Mouse (Mus musculus) MEL (cell line): ENCODE measurements around the gene Fgfr2. TPM values are rescaled to one million over a fixed set of nuclear protein-coding genes. Genes with fewer than 3 reads are reported as not detected.

Experiments
- DNase-seq: peaks from one replicate; pipeline ENCODE4 v3.0.0; 2011; ENCODE audit warnings: low read depth, low spot score
- H3K27ac ChIP-seq: 2 replicates; pipeline ENCODE4 v1.5.1; 2012; ENCODE audit warnings: low read depth, mild to moderate bottlenecking, control low read depth, low read length, moderate library complexity; ENCODE audit not compliant: control insufficient read depth
- H3K27me3 ChIP-seq, 2 experiments: fragments of 150-350 bp in 1 of 2; sonication (generic) in 1 of 2; 2 replicates each; pipeline ENCODE4 v1.6.1; 2012; ENCODE audit warnings: low read length in 2 of 2, mild to moderate bottlenecking in 2 of 2, improper control_type of control experiment in 1 of 2, moderate library complexity in 1 of 2; ENCODE audit not compliant: insufficient read depth in 2 of 2, control insufficient read depth in 1 of 2
- H3K36me3 ChIP-seq, 2 experiments: 2 replicates each; pipeline ENCODE4 v1.6.1; 2012 to 2014; ENCODE audit warnings: low read length in 2 of 2, improper control_type of control experiment in 1 of 2, inconsistent platforms in 1 of 2, mild to moderate bottlenecking in 1 of 2; ENCODE audit not compliant: insufficient read depth in 2 of 2, control insufficient read depth in 1 of 2
- H3K4me1 ChIP-seq, 2 experiments: fragments of 150-350 bp in 1 of 2; sonication (generic) in 1 of 2; 2 replicates each; pipeline ENCODE4 v1.6.1; 2012; ENCODE audit warnings: low read length in 2 of 2, improper control_type of control experiment in 1 of 2, mild to moderate bottlenecking in 1 of 2; ENCODE audit not compliant: insufficient read depth in 2 of 2, control insufficient read depth in 1 of 2
- H3K4me3 ChIP-seq, 2 experiments: fragments of 150-350 bp in 1 of 2; sonication (generic) in 1 of 2; 2 replicates each; pipeline ENCODE4 v1.5.1; 2012; ENCODE audit warnings: low read depth in 2 of 2, low read length in 2 of 2, mild to moderate bottlenecking in 2 of 2, moderate library complexity in 2 of 2, control low read depth in 1 of 2, improper control_type of control experiment in 1 of 2; ENCODE audit not compliant: control insufficient read depth in 1 of 2, insufficient read depth in 1 of 2
- H3K79me2 ChIP-seq: 2 replicates; pipeline ENCODE4 v1.6.1; 2012; ENCODE audit warnings: mild to moderate bottlenecking, low read length, moderate library complexity; ENCODE audit not compliant: control insufficient read depth, poor library complexity, insufficient read depth
- H3K9ac ChIP-seq: 2 replicates; pipeline ENCODE4 v1.6.1; 2012; ENCODE audit warnings: low read depth, mild to moderate bottlenecking, control low read depth, low read length, moderate library complexity; ENCODE audit not compliant: control insufficient read depth, poor library complexity, severe bottlenecking
- H3K9me3 ChIP-seq: fragments of 150-350 bp; sonication (generic); replicated peaks from 2 replicates; pipeline ENCODE4 v1.6.1; 2012; ENCODE audit warnings: mild to moderate bottlenecking, low read length, improper control_type of control experiment, moderate library complexity; ENCODE audit not compliant: insufficient read depth
- BHLHE40 ChIP-seq: IDR thresholded peaks from 2 replicates; pipeline ENCODE4 v1.6.1; 2012; ENCODE audit warnings: low read depth, mild to moderate bottlenecking, inconsistent platforms, low read length, improper control_type of control experiment, borderline replicate concordance
- CHD1 ChIP-seq: IDR thresholded peaks from 2 replicates; pipeline ENCODE4 v1.6.1; 2012; ENCODE audit warnings: low read depth, mild to moderate bottlenecking, inconsistent platforms, low read length, improper control_type of control experiment
- CTCF ChIP-seq, 3 experiments: IDR thresholded peaks in 2 of 3; conservative IDR thresholded peaks in 1 of 3; 2 replicates each; pipeline ENCODE4 v1.5.1; 2011 to 2012; ENCODE audit warnings: low read length in 3 of 3, low read depth in 2 of 3, mild to moderate bottlenecking in 2 of 3, improper control_type of control experiment in 1 of 3, inconsistent platforms in 1 of 3, mixed read lengths in 1 of 3, moderate library complexity in 1 of 3; ENCODE audit not compliant: control insufficient read depth in 1 of 3, insufficient read depth in 1 of 3, poor library complexity in 1 of 3, severe bottlenecking in 1 of 3
- E2F4 ChIP-seq: IDR thresholded peaks from 2 replicates; pipeline ENCODE4 v1.6.1; 2011; ENCODE audit warnings: low read depth, low read length, improper control_type of control experiment, borderline replicate concordance
- ELF1 ChIP-seq: IDR thresholded peaks from 2 replicates; pipeline ENCODE4 v1.6.1; 2014; ENCODE audit warnings: low read depth, mild to moderate bottlenecking, inconsistent platforms, low read length, improper control_type of control experiment, moderate library complexity
- EP300 ChIP-seq, 2 experiments: IDR thresholded peaks; 2 replicates each; pipeline ENCODE4 v1.6.1; 2011; ENCODE audit warnings: improper control_type of control experiment in 2 of 2, low read length in 2 of 2, low read depth in 1 of 2, mild to moderate bottlenecking in 1 of 2
- GATA1 ChIP-seq: IDR thresholded peaks from 2 replicates; pipeline ENCODE4 v1.6.1; 2011; ENCODE audit warnings: low read depth, low read length, improper control_type of control experiment
- HCFC1 ChIP-seq: IDR thresholded peaks from 2 replicates; pipeline ENCODE4 v1.6.1; 2012; ENCODE audit warnings: low read depth, mild to moderate bottlenecking, inconsistent platforms, low read length, improper control_type of control experiment, moderate library complexity
- JUND ChIP-seq: IDR thresholded peaks from 2 replicates; pipeline ENCODE4 v1.6.1; 2011; ENCODE audit warnings: low read depth, mild to moderate bottlenecking, improper control_type of control experiment, low read length
- KAT2A ChIP-seq: conservative IDR thresholded peaks from 2 replicates; pipeline ENCODE4 v1.6.1; 2012; ENCODE audit warnings: low read depth, low read length, improper control_type of control experiment, inconsistent platforms
- MAFK ChIP-seq: IDR thresholded peaks from 2 replicates; pipeline ENCODE4 v1.6.1; 2011; ENCODE audit warnings: low read depth, mild to moderate bottlenecking, low read length, improper control_type of control experiment, borderline replicate concordance
- MAX ChIP-seq: IDR thresholded peaks from 2 replicates; pipeline ENCODE4 v1.6.1; 2011; ENCODE audit warnings: low read length, improper control_type of control experiment
- MAZ ChIP-seq: IDR thresholded peaks from 2 replicates; pipeline ENCODE4 v1.6.1; 2012; ENCODE audit warnings: low read depth, mild to moderate bottlenecking, inconsistent platforms, low read length, improper control_type of control experiment
- MEF2A ChIP-seq: IDR thresholded peaks from 2 replicates; pipeline ENCODE4 v1.6.1; 2014; ENCODE audit warnings: low read depth, mild to moderate bottlenecking, inconsistent platforms, low read length, improper control_type of control experiment; ENCODE audit not compliant: poor library complexity, insufficient replicate concordance, severe bottlenecking; ENCODE audit errors: extremely low read depth
- MXI1 ChIP-seq: IDR thresholded peaks from 2 replicates; pipeline ENCODE4 v1.6.1; 2011; ENCODE audit warnings: mild to moderate bottlenecking, low read depth, low read length, improper control_type of control experiment
- MYB ChIP-seq: IDR thresholded peaks from 2 replicates; pipeline ENCODE4 v1.6.1; 2011; ENCODE audit warnings: mild to moderate bottlenecking, low read depth, low read length, improper control_type of control experiment
- NELFE ChIP-seq: IDR thresholded peaks from 2 replicates; pipeline ENCODE4 v1.6.1; 2011; ENCODE audit warnings: low read depth, low read length, improper control_type of control experiment
- NRF1 ChIP-seq: IDR thresholded peaks from 2 replicates; pipeline ENCODE4 v1.6.1; 2014; ENCODE audit warnings: low read depth, mild to moderate bottlenecking, inconsistent platforms, low read length, improper control_type of control experiment, moderate library complexity; ENCODE audit not compliant: poor library complexity, insufficient read depth, severe bottlenecking
- POLR2A ChIP-seq, 2 experiments: IDR thresholded peaks; 2 replicates each; pipeline ENCODE4 v1.6.1; 2011 to 2012; ENCODE audit warnings: low read length in 2 of 2, mild to moderate bottlenecking in 2 of 2, control low read depth in 1 of 2, improper control_type of control experiment in 1 of 2, low read depth in 1 of 2, moderate library complexity in 1 of 2; ENCODE audit not compliant: control insufficient read depth in 1 of 2, insufficient read depth in 1 of 2, poor library complexity in 1 of 2
- POLR2AphosphoS2 ChIP-seq: IDR thresholded peaks from 2 replicates; pipeline ENCODE4 v1.6.1; 2011; ENCODE audit warnings: low read length, improper control_type of control experiment
- RAD21 ChIP-seq: IDR thresholded peaks from 2 replicates; pipeline ENCODE4 v1.6.1; 2011; ENCODE audit warnings: mild to moderate bottlenecking, low read depth, low read length, improper control_type of control experiment
- RCOR1 ChIP-seq: IDR thresholded peaks from 2 replicates; pipeline ENCODE4 v1.6.1; 2012; ENCODE audit warnings: low read depth, mild to moderate bottlenecking, inconsistent platforms, low read length, improper control_type of control experiment
- SIN3A ChIP-seq: IDR thresholded peaks from 2 replicates; pipeline ENCODE4 v1.6.1; 2012; ENCODE audit warnings: low read length, improper control_type of control experiment, inconsistent platforms
- SMC3 ChIP-seq: IDR thresholded peaks from 2 replicates; pipeline ENCODE4 v1.6.1; 2011; ENCODE audit warnings: low read depth, low read length, improper control_type of control experiment
- TAL1 ChIP-seq: IDR thresholded peaks from 2 replicates; pipeline ENCODE4 v1.6.1; 2012; ENCODE audit warnings: mild to moderate bottlenecking, inconsistent platforms, low read length, moderate library complexity, mixed read lengths
- TBP ChIP-seq: IDR thresholded peaks from 2 replicates; pipeline ENCODE4 v1.8.0; 2011; ENCODE audit warnings: low read depth, low read length, improper control_type of control experiment
- TCF12 ChIP-seq: IDR thresholded peaks from 2 replicates; pipeline ENCODE4 v1.6.1; 2014; ENCODE audit warnings: low read depth, mild to moderate bottlenecking, inconsistent platforms, low read length, improper control_type of control experiment, moderate library complexity
- USF2 ChIP-seq, 2 experiments: IDR thresholded peaks; 2 replicates each; pipeline ENCODE4 v1.6.1; 2011 to 2012; ENCODE audit warnings: improper control_type of control experiment in 2 of 2, low read length in 2 of 2, borderline replicate concordance in 1 of 2, inconsistent platforms in 1 of 2, low read depth in 1 of 2, mild to moderate bottlenecking in 1 of 2; ENCODE audit not compliant: insufficient read depth in 1 of 2
- ZC3H11A ChIP-seq: IDR thresholded peaks from 2 replicates; pipeline ENCODE4 v1.6.1; 2012; ENCODE audit warnings: low read depth, mild to moderate bottlenecking, inconsistent platforms, low read length, improper control_type of control experiment
- ZKSCAN1 ChIP-seq: IDR thresholded peaks from 2 replicates; pipeline ENCODE4 v1.6.1; 2012; ENCODE audit warnings: low read depth, mild to moderate bottlenecking, inconsistent platforms, low read length, improper control_type of control experiment, moderate library complexity
- ZMIZ1 ChIP-seq: IDR thresholded peaks from 2 replicates; pipeline ENCODE4 v1.6.1; 2012; ENCODE audit warnings: low read depth, mild to moderate bottlenecking, inconsistent platforms, low read length, improper control_type of control experiment, moderate library complexity
- polyA plus RNA-seq, 2 experiments: library from polyadenylated mRNA; stranded (reverse) in 1 of 2; unstranded in 1 of 2; fragments of >175 nt in 1 of 2; fragments of >200 nt in 1 of 2; gene quantifications; 2 replicates each; pipeline versions ENCODE4 v1.2.1 to v1.2.4; 2012; ENCODE audit warnings: low replicate concordance in 2 of 2, low read depth in 1 of 2; ENCODE audit not compliant: insufficient read length in 2 of 2, insufficient read depth in 1 of 2, missing spikeins in 1 of 2
- total RNA-seq: library from RNA; depleted of rRNA; stranded (reverse); fragments of 300-350 nt; gene quantifications from 2 replicates; pipeline ENCODE4 v1.2.3, GENCODE M21; 2012

Gene Fgfr2
- total and polyA plus RNA-seq, 3 experiments: not detected

- H3K4me1 ChIP-seq: peaks cover 0 to 35% of the 10 kb centered on the region in 2 experiments; a peak in 2 of 4 replicates
- no peak overlapping the region for H3K9ac ChIP-seq
- H3K27ac ChIP-seq: no peak overlapping the region
- TF ChIP-seq TBP: no peak
- TF ChIP-seq POLR2AphosphoS2: 0 out of 2 replicates have a peak, but pooled peaks have one; percentile 9
- no peak for TF ChIP-seq RCOR1
- TF ChIP-seq E2F4: no peak
- TF ChIP-seq TAL1: no peak
- no peak for TF ChIP-seq MEF2A
- TF ChIP-seq, all 39 proteins: peak for 1
- Histone ChIP-seq H3K4me3 (no peak overlapping the region), H3K9me3 (no peaks in the 10 kb centered on the region), H3K79me2 (no peaks in the 10 kb centered on the region), H3K27me3 (no peaks in the 10 kb centered on the region), H3K36me3 (peaks cover 1 to 18% of the 10 kb centered on the region in 2 experiments; a peak in 3 of 4 replicates)
- DNase-seq: no peak
These were observed 764.9 kb downstream of the Fgfr2 start for GRCm38 (mm10) chr7:132358250-132358649.

GRCm38 (mm10) chr7:132357841-132358237 lies 765.3 kb downstream of the Fgfr2 start:
- DNase-seq: no peak
- Histone ChIP-seq H3K36me3 (peaks cover 0 to 18% of the 10 kb centered on the region in 2 experiments; a peak in 3 of 4 replicates), H3K79me2 (no peaks in the 10 kb centered on the region), H3K9me3 (no peaks in the 10 kb centered on the region), H3K9ac (no peak overlapping the region), H3K27me3 (no peaks in the 10 kb centered on the region), H3K27ac (no peak overlapping the region), H3K4me3 (no peak overlapping the region), H3K4me1 (peaks cover 0 to 35% of the 10 kb centered on the region in 2 experiments; a peak in 2 of 4 replicates)
- peak; percentile 35; the same call in 1 of the 2 replicates for TF ChIP-seq ZMIZ1
- TF ChIP-seq CHD1: peak; percentile 66; the same call in 1 of the 2 replicates
- no peak for TF ChIP-seq NRF1
- TF ChIP-seq POLR2A (IDR thresholded peaks at IDR 0.05; ENCODE audit: control insufficient read depth in 1 of 2, insufficient read depth in 1 of 2, low read depth in 1 of 2, low read length in 2 of 2, poor library complexity in 1 of 2): no peak
- no peak for TF ChIP-seq HCFC1
- no peak for TF ChIP-seq EP300 (IDR thresholded peaks at IDR 0.05; ENCODE audit: low read depth in 1 of 2, low read length in 2 of 2)
- 0 out of 2 replicates have a peak, but pooled peaks have one; percentile 35 for TF ChIP-seq ZKSCAN1
- TF ChIP-seq JUND: no peak
- no peak for TF ChIP-seq MAFK
- TF ChIP-seq MAX: no peak; the same call in 1 of the 2 replicates
- no peak for TF ChIP-seq CTCF (IDR thresholded peaks at IDR 0.05 in 2 of 3, conservative IDR thresholded peaks at IDR 0.05 in 1 of 3; ENCODE audit: control insufficient read depth in 1 of 3, insufficient read depth in 1 of 3, low read depth in 2 of 3, low read length in 3 of 3, poor library complexity in 1 of 3, severe bottlenecking in 1 of 3)
- TF ChIP-seq USF2 (IDR thresholded peaks at IDR 0.05; ENCODE audit: borderline replicate concordance in 1 of 2, insufficient read depth in 1 of 2, low read depth in 1 of 2, low read length in 2 of 2): no peak
- TF ChIP-seq GATA1: no peak
- peak; percentile 31 for TF ChIP-seq SMC3
- TF ChIP-seq ZC3H11A: no peak
- no peak for TF ChIP-seq RCOR1
- no peak for TF ChIP-seq E2F4
- TF ChIP-seq SIN3A: peak; percentile 17; the same call in 1 of the 2 replicates
- TF ChIP-seq RAD21: no peak
- 0 out of 2 replicates have a peak, but pooled peaks have one; percentile 27 for TF ChIP-seq MXI1
- no peak; the same call in 1 of the 2 replicates for TF ChIP-seq MYB
- TF ChIP-seq KAT2A: no peak
- TF ChIP-seq MAZ: no peak
- TF ChIP-seq TCF12: no peak
- TF ChIP-seq ELF1: no peak
- peak; percentile 59 for TF ChIP-seq POLR2AphosphoS2
- TF ChIP-seq NELFE: peak; percentile 32; the same call in 1 of the 2 replicates
- no peak for TF ChIP-seq BHLHE40
